Mouse (Mus musculus): ENCODE results near the gene Nf2. TPM values are rescaled to one million over a fixed set of nuclear protein-coding genes. Genes with fewer than 3 reads are reported as not detected.

Gene Nf2
- total RNA-seq, 2 experiments from 2014 or later, result 91.2 to 102 TPM

DNA sequence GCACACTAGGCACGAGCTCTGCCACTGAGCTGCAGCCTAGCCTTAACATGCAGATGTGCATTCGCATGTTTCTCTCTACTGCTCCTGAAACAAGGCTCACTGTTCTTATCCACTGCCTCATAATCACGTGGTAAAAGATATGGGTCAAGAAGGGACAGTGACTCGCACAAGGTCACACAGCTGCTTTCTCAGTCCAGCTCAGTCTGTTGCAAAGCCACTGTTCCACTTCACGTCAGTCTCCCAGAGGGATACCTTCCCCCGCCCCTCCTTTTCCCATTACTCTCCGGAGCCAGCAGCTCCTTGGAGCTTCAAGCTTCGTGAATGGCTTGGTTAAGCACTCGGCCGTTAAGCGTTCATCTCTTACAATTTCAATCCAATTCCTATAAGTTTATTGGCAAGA, 128.9 kb downstream of the Nf2 start:
- Histone ChIP-seq H3K27ac (no peak overlapping the region), H3K4me3 (no peak overlapping the region)
- no peak for DNase-seq (ENCODE audit: low spot score in 2 of 2)
- no peak for TF ChIP-seq CTCF (conservative IDR thresholded peaks at IDR 0.05)

DNA sequence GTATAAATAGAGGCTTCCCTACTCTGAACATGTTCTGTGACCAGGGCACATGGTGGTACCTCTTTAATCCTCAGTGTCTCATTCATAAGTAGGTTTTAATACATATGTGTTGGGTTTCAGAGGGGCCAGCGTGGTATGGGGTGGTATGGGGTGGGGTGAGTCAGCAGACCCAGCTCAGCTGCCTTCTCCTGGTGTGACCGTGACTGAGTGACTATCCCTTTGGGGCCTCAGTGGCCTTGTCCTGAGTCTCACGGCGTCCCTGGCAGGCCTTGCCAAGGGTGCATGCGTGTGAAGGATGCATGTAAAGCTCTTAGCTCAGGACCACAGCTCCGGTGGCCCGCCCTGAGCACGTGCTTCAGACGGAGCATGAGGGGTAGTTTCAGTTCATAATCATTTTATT, 129.4 kb downstream of the Nf2 start:
- DNase-seq (ENCODE audit: low spot score in 2 of 2), result no peak
- H3K27ac ChIP-seq, result no peak overlapping the region
- TF ChIP-seq CTCF (conservative IDR thresholded peaks at IDR 0.05), result no peak
- H3K4me3 ChIP-seq, result no peak overlapping the region

DNA sequence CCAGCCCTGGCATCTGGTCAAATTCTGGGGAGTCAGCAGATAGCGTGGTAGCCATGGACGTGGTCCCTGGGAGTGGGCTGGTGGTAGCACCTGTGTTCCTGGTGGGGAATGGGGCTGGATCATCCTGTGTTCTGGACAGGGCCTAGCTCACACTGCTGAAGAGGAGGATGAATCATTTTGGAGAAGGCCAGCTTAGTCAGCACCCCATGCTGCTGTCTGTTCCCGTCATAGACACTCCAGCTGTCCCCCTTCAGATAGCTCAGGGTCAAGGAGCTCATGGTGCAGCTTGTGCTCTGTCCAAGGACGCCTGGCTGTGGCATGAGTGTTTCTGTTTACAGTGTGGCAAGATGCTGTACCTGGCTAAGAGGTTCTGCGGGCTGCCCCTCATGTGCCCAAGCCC, 130.8 kb downstream of the Nf2 start:
- H3K27ac ChIP-seq, result no peak overlapping the region
- no peak overlapping the region for H3K4me3 ChIP-seq
- DNase-seq (ENCODE audit: low spot score in 2 of 2), result no peak
- TF ChIP-seq CTCF (conservative IDR thresholded peaks at IDR 0.05), result no peak

DNA sequence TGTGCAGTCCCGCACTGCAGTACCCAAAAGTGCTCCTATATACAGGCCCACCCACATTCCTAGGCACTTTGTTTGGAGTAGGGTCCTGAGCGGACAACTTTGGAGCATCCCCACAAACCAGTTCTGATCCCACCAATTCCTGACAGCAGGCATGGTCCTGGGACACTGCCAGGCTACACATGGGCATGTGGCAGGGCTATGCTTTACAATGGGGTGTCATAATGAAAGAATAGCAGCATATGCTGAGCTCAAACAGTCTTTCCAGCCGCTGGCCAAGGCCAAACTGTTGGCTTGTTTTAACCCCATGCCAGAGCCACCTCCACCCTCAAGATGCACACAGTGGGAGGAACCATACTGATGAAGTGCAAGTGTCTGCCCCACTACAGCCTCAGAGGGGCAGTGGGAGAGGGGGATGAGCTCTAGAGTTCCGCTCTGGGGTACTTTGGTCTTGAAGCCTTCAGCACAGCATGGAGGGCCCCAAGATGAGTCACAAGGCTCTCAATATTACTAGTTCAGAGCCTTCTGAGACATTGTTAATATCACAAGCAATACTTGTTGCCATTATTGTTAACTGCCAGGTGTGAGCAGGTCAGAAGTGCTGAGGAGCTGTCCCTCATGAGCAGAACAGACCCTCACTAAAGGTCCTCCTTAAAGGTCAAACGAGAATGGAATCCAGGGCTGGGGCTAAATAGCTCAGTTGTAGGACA, 132.7 kb downstream of the Nf2 start:
- no peak overlapping the region for H3K27ac ChIP-seq
- H3K4me3 ChIP-seq, result no peak overlapping the region
- no peak for TF ChIP-seq CTCF (conservative IDR thresholded peaks at IDR 0.05)
- DNase-seq (ENCODE audit: low spot score in 2 of 2), result no peak

Small RNA genes within 50 kb of the gene (microRNA-seq; reads per million reads assigned to microRNA genes)
- gene Mir6918, result 1.1 to 1.9 reads per million in 2 experiments

Other genes starting within 250 kb of the Nf2 start
- not detected for gene Gm11032, start 229.5 kb downstream of the Nf2 start, total RNA-seq (2021)
- 10 to 100 TPM; 23.7 to 25.0 TPM for gene Ascc2, start 211.8 kb downstream of the Nf2 start, total RNA-seq (2021)
- gene Uqcr10, start 145.2 kb downstream of the Nf2 start, total RNA-seq (2021), result 100 to 1,000 TPM; 367 to 391 TPM
- 10 to 100 TPM; 33.1 to 34.0 TPM for gene Zmat5, start 144.9 kb downstream of the Nf2 start, total RNA-seq (2021)
- 100 to 1,000 TPM; 309 to 329 TPM for gene Cabp7, start 102.8 kb downstream of the Nf2 start, total RNA-seq (2021)
- 10 to 100 TPM; 91.7 to 96.6 TPM for gene Nipsnap1, start 24.4 kb upstream of the Nf2 start, total RNA-seq (2021)
- 10 to 100 TPM; 37.0 to 41.2 TPM for gene Thoc5, start 45.8 kb upstream of the Nf2 start, total RNA-seq (2021)
- gene Nefh, start 98.5 kb upstream of the Nf2 start, total RNA-seq (2021), result 10 to 100 TPM; 37.2 to 38.0 TPM
- gene Ap1b1, start 137.3 kb upstream of the Nf2 start, total RNA-seq (2021), result 100 to 1,000 TPM; 144 to 147 TPM
- 10 to 100 TPM; 87.7 to 95.3 TPM for gene Rasl10a, start 208.6 kb upstream of the Nf2 start, total RNA-seq (2021)
- 10 to 100 TPM; 93.6 to 97.7 TPM for gene Gas2l1, start 215.8 kb upstream of the Nf2 start, total RNA-seq (2021)
- 10 to 100 TPM; 19.7 to 19.8 TPM for gene Rhbdd3, start 249.4 kb upstream of the Nf2 start, total RNA-seq (2021)
- 100 to 1,000 TPM; 333 to 394 TPM for gene Ewsr1, start 249.7 kb upstream of the Nf2 start, total RNA-seq (2021)

Measured in layer of hippocampus, adult 2 months (tissue).